In genomic region chr10:120476516-120477336, GRCm38 (mm10) we compare ENCODE assay signal across 8 mouse cellular contexts. TPM values are rescaled to one million over a fixed set of nuclear protein-coding genes. Genes with fewer than 3 reads are reported as not detected.
DNase-seq lines count a peak whose midpoint lies in the region; ATAC-seq and TF ChIP-seq lines count a peak whose summit lies in the region.

No protein-coding gene starts in this region.

- no peaks in the 10 kb centered on the region for H3K9me3 ChIP-seq in forebrain, embryonic 15.5 days
- no peaks in the 10 kb centered on the region for H3K9me3 ChIP-seq in intestine, postnatal 0 days (ENCODE audit: control insufficient read depth)
- no peaks in the 10 kb centered on the region for H3K9me3 ChIP-seq in lung, postnatal 0 days (ENCODE audit: low read length)

- peak overlapping the region; percentile 63 for H3K9ac ChIP-seq in forebrain, embryonic 15.5 days (replicated peaks)
- peak overlapping the region; percentile 71 for H3K9ac ChIP-seq in intestine, postnatal 0 days (ENCODE audit: low read depth, low read length)
- peak overlapping the region; percentile 26; the same call in 1 of the 2 replicates for H3K9ac ChIP-seq in lung, postnatal 0 days (replicated peaks; ENCODE audit: low read depth)

- peaks cover 13% of the 10 kb centered on the region; the same call in 1 of the 2 replicates for H3K27me3 ChIP-seq in forebrain, embryonic 15.5 days
- H3K27me3 ChIP-seq in intestine, postnatal 0 days (replicated peaks; ENCODE audit: control insufficient read depth, insufficient read depth, low read length) = no peaks in the 10 kb centered on the region
- H3K27me3 ChIP-seq in lung, postnatal 0 days (replicated peaks; ENCODE audit: insufficient read depth, low read length) = 0 out of 2 replicates have a peak, but pooled peaks cover 5% of the 10 kb centered on the region

- ATAC-seq in forebrain, embryonic 15.5 days (replicated peaks) = peak; percentile 57
- ATAC-seq in intestine, postnatal 0 days = peak; percentile 69
- peak; percentile 71 for ATAC-seq in lung, postnatal 0 days

- DNase-seq in gastrocnemius, postnatal 10 days = peak; percentile 43
- no peak for DNase-seq in gastrocnemius, postnatal 36 days
- DNase-seq in adrenal gland, adult 18-20 months (ENCODE audit: low spot score in 2 of 2) = peak; percentile 39 to 63
- peak; percentile 56 for DNase-seq in lung, postnatal 0 days (ENCODE audit: low spot score)
- peak; percentile 66 for DNase-seq in retina, embryonic 14.5 days (ENCODE audit: low spot score)
- DNase-seq in left cerebral cortex, adult 8-10 months (ENCODE audit: low spot score in 2 of 2) = no peak

- under 1% methylated on average over 51 of the region's 52 CpGs for whole genome bisulfite sequencing in forebrain, embryonic 15.5 days
- WGBS in intestine, postnatal 0 days = under 1% methylated on average over 46 of the region's 52 CpGs
- WGBS in lung, postnatal 0 days = under 1% methylated on average over 46 of the region's 52 CpGs

- peaks cover 50% of the 10 kb centered on the region for H3K4me1 ChIP-seq in forebrain, embryonic 15.5 days
- no peaks in the 10 kb centered on the region for H3K4me1 ChIP-seq in intestine, postnatal 0 days (replicated peaks; ENCODE audit: control insufficient read depth, insufficient read depth, low read length)
- peaks cover 3% of the 10 kb centered on the region; the same call in 1 of the 2 replicates for H3K4me1 ChIP-seq in lung, postnatal 0 days (ENCODE audit: insufficient read depth, low read depth, low read length)

- H3K4me3 ChIP-seq in forebrain, embryonic 15.5 days = peak overlapping the region; percentile 57
- H3K4me3 ChIP-seq in intestine, postnatal 0 days (ENCODE audit: low read depth, low read length) = peak overlapping the region; percentile 77
- H3K4me3 ChIP-seq in lung, postnatal 0 days (ENCODE audit: low read depth, low read length) = peak overlapping the region; percentile 71

- peak overlapping the region; percentile 93 for H3K4me2 ChIP-seq in forebrain, embryonic 15.5 days (replicated peaks)
- peak overlapping the region; percentile 100 for H3K4me2 ChIP-seq in intestine, postnatal 0 days (replicated peaks; ENCODE audit: low read depth)
- peak overlapping the region; percentile 96 for H3K4me2 ChIP-seq in lung, postnatal 0 days (replicated peaks; ENCODE audit: low read depth, low read length)

- intact Hi-C loops in gastrocnemius, postnatal 36 days (cut with DNase I) = no loop called here

- no peak for TF ChIP-seq EP300 in lung, postnatal 0 days (IDR thresholded peaks at IDR 0.05)

- no peaks in the 10 kb centered on the region for H3K36me3 ChIP-seq in forebrain, embryonic 15.5 days
- H3K36me3 ChIP-seq in intestine, postnatal 0 days (ENCODE audit: control insufficient read depth, insufficient read depth) = no peaks in the 10 kb centered on the region
- no peaks in the 10 kb centered on the region for H3K36me3 ChIP-seq in lung, postnatal 0 days (ENCODE audit: insufficient read depth, low read length)

- H3K27ac ChIP-seq in forebrain, embryonic 15.5 days (replicated peaks) = peak overlapping the region; percentile 67
- H3K27ac ChIP-seq in intestine, postnatal 0 days (ENCODE audit: low read depth, low read length) = peak overlapping the region; percentile 15
- H3K27ac ChIP-seq in lung, postnatal 0 days (ENCODE audit: low read length) = peak overlapping the region; percentile 61

- TF ChIP-seq CTCF in intestine, postnatal 0 days (IDR thresholded peaks at IDR 0.05; ENCODE audit: low read depth) = peak; percentile 53
- TF ChIP-seq CTCF in lung, postnatal 0 days (IDR thresholded peaks at IDR 0.05) = peak; percentile 42

RNA-seq across cellular contexts. Expression of gene Hmga2, which starts 0.5 kb away (rescaled TPM):
- under 1 TPM; 0.21 to 0.23 TPM for total RNA-seq in gastrocnemius, postnatal 10 days (2021)
- total RNA-seq in gastrocnemius, postnatal 36 days (2021) = not detected
- 1 to 10 TPM; 2.0 to 4.0 TPM for total RNA-seq in adrenal gland, adult 18-20 months (2021)
- 1.4 and 1.8 TPM in 2 replicates for polyA plus RNA-seq in forebrain, embryonic 15.5 days (2015; fragmentation: Nextera tagmentation; extraction: Ambion mirVana)
- polyA plus RNA-seq in intestine, postnatal 0 days (2015; fragmentation: Nextera tagmentation; extraction: Ambion mirVana) = 4.3 TPM in 2 replicates
- 2.2 and 3.0 TPM in 2 replicates for polyA plus RNA-seq in lung, postnatal 0 days (2015; fragmentation: Nextera tagmentation; extraction: Ambion mirVana)
- under 1 TPM; 0.19 to 0.38 (median 0.23) TPM for total RNA-seq in left cerebral cortex, adult 8-10 months (2022)

Comparison
In these comparisons a context has a peak if more than half of its experiments do, and no peak if none do; other contexts are left out.
1. DNase-seq: peak in gastrocnemius, postnatal 10 days (single experiment), adrenal gland, adult 18-20 months (2 of 2), lung, postnatal 0 days (single experiment) and retina, embryonic 14.5 days (single experiment); none in gastrocnemius, postnatal 36 days (0 of 2) and left cerebral cortex, adult 8-10 months (0 of 2).
2. H3K27ac ChIP-seq: peak in every context shown above with its lines; median percentile 67 in forebrain, embryonic 15.5 days; 61 in lung, postnatal 0 days; 15 in intestine, postnatal 0 days.
3. Peak in every context shown above with its lines, with median percentiles within 50 percentile points of each other: ATAC-seq, H3K4me2 ChIP-seq, H3K4me3 ChIP-seq and H3K9ac ChIP-seq.